Mouse (Mus musculus) midbrain, postnatal 0 days (tissue): ENCODE measurements at regions not wholly inside any gene's neighbourhood (a gene's known extent, or its start where the extent isn't known, plus 50 kb on each side); places are given as distances from the start of the nearest gene placed in this dataset.

ENCODE experiments used
- ATAC-seq: fragments of 200-750 bp; cut with Nextera tagmentation; 2 replicates; pipeline ENCODE4 v1.8.0; 2017; ENCODE audit warnings: moderate number of reproducible peaks, mild to moderate bottlenecking, moderate TSS enrichment, moderate library complexity; ENCODE audit not compliant: low FRiP score
- DNase-seq: peaks from one replicate; pipeline ENCODE4 v3.0.0-alpha.2; 2015; ENCODE audit warnings: low spot score
- H3K27ac ChIP-seq: fragments of 300-500 bp; sonication (generic); 2 replicates; pipeline ENCODE4 v1.5.1; 2014; ENCODE audit warnings: low read depth, mild to moderate bottlenecking, low read length, mixed read lengths
- H3K27me3 ChIP-seq: fragments of 300-500 bp; sonication (generic); 2 replicates; pipeline ENCODE4 v1.6.1; 2014; ENCODE audit warnings: low read length, control low read depth, mixed read lengths; ENCODE audit not compliant: insufficient read depth
- H3K36me3 ChIP-seq: fragments of 300-500 bp; sonication (generic); 2 replicates; pipeline ENCODE4 v1.6.1; 2014; ENCODE audit warnings: low read length, control low read depth, mixed read lengths; ENCODE audit not compliant: insufficient read depth
- H3K4me1 ChIP-seq: fragments of 300-500 bp; sonication (generic); 2 replicates; pipeline ENCODE4 v1.6.1; 2014; ENCODE audit warnings: mild to moderate bottlenecking, control low read depth, antibody characterized with exemption, low read length, mixed read lengths; ENCODE audit not compliant: insufficient read depth
- H3K4me2 ChIP-seq: fragments of 300-500 bp; sonication (generic); 2 replicates; pipeline ENCODE4 v1.6.1; 2014; ENCODE audit warnings: low read depth, mild to moderate bottlenecking, low read length, mixed read lengths; ENCODE audit not compliant: poor library complexity, severe bottlenecking
- H3K4me3 ChIP-seq: fragments of 300-500 bp; sonication (generic); 2 replicates; pipeline ENCODE4 v1.5.1; 2014; ENCODE audit warnings: low read depth, mild to moderate bottlenecking, low read length, moderate library complexity
- H3K9ac ChIP-seq: fragments of 300-500 bp; sonication (generic); replicated peaks from 2 replicates; pipeline ENCODE4 v1.6.1; 2014; ENCODE audit warnings: mild to moderate bottlenecking, low read length, moderate library complexity, mixed read lengths; ENCODE audit not compliant: poor library complexity, severe bottlenecking
- H3K9me3 ChIP-seq: fragments of 300-500 bp; sonication (generic); 2 replicates; pipeline ENCODE4 v1.6.1; 2016; ENCODE audit warnings: low read length, control low read depth
- CTCF ChIP-seq: IDR thresholded peaks from 2 replicates; pipeline ENCODE4 v1.5.1; 2016; ENCODE audit warnings: antibody characterized with exemption, mild to moderate bottlenecking
- whole genome bisulfite sequencing: fragments of 180-500 bp; shearing (Covaris S2); extraction: QIAGEN DNeasy Blood & Tissue Kit; methylation state at CpG from one replicate; pipeline ENCODE4 v1.1.7; 2014; 5-methylcytosine and 5-hydroxymethylcytosine counted together

DNA sequence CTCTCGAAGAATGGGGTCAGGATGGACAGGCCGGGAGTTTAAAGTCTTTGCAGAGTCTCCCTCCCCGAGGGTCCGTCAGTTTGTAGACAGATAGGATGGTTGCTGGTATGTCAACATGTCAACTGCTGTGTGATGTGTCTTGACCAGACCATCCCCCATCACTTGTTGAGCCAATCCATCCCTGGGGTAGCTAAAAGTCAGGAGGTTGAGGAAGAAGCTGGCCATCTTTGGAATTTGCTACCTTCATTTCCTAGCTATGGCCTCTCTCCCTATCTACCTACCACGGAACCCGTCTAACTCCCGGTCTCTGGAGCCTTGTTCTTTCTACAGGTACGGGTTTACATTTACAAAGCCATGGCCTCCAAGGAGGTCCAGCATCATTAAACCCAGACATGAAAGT is 128.0 kb upstream of the Six2 start:
- no peaks in the 10 kb centered on the region for H3K9me3 ChIP-seq
- DNase-seq (no peak), ATAC-seq (no peak)
- H3K4me3 ChIP-seq: no peak overlapping the region
- no peaks in the 10 kb centered on the region for H3K36me3 ChIP-seq
- H3K27me3 ChIP-seq: no peaks in the 10 kb centered on the region
- TF ChIP-seq CTCF: no peak
- 95% methylated on average over 8 of the region's 8 CpGs for WGBS
- no peaks in the 10 kb centered on the region for H3K4me1 ChIP-seq
- no peak overlapping the region for H3K4me2 ChIP-seq
- no peak overlapping the region for H3K27ac ChIP-seq
- H3K9ac ChIP-seq: no peak overlapping the region

- no peak for ATAC-seq
- 58% methylated on average over 5 of the region's 5 CpGs for WGBS
Observed at GRCm38 (mm10) chr17:85808580-85808979, 120.5 kb upstream of the Six2 start.

GRCm38 (mm10) chr17:85805726-85806359 is 117.8 kb upstream of the Six2 start:
- peaks cover 31% of the 10 kb centered on the region for H3K27me3 ChIP-seq
- no peaks in the 10 kb centered on the region for H3K4me1 ChIP-seq
- no peaks in the 10 kb centered on the region for H3K36me3 ChIP-seq
- H3K4me2 ChIP-seq: no peak overlapping the region
- H3K9ac ChIP-seq: no peak overlapping the region
- ATAC-seq (no peak), DNase-seq (no peak)
- H3K4me3 ChIP-seq: no peak overlapping the region
- TF ChIP-seq CTCF: no peak
- WGBS: 40% methylated on average over 13 of the region's 13 CpGs
- H3K9me3 ChIP-seq: no peaks in the 10 kb centered on the region
- H3K27ac ChIP-seq: no peak overlapping the region

More at GRCm38 (mm10) chr17:85808580-85808979, 120.5 kb upstream of the Six2 start:
- Histone ChIP-seq H3K4me2 (no peak overlapping the region), H3K27me3 (peaks cover 16% of the 10 kb centered on the region), H3K36me3 (no peaks in the 10 kb centered on the region), H3K9me3 (no peaks in the 10 kb centered on the region), H3K4me1 (no peaks in the 10 kb centered on the region), H3K4me3 (no peak overlapping the region), H3K27ac (no peak overlapping the region), H3K9ac (no peak overlapping the region)
- no peak for DNase-seq
- no peak for TF ChIP-seq CTCF

DNA sequence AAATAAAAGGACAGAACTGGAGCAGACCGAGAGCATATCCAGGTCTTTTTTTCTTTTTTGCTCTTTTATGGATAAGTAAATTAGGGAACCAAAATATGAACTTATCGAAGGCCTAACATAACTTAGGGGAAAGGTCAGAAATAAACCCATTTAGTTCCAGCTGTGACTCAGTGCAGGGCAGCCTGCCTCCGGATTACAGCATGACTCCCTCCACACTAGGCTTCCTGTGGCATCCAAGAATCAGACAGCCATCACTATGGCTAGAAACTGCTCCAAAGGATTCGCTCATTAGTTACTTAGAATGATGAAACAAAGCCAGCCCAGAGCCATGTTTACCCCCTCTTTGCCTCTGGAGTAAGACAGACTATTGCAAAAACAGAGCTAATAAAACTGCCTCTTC is 116.6 kb upstream of the Six2 start:
- Histone ChIP-seq H3K4me1 (peaks cover 7% of the 10 kb centered on the region; the same call in 1 of the 2 replicates), H3K4me2 (no peak overlapping the region), H3K27me3 (peaks cover 36% of the 10 kb centered on the region), H3K9ac (no peak overlapping the region), H3K27ac (no peak overlapping the region), H3K4me3 (no peak overlapping the region), H3K36me3 (no peaks in the 10 kb centered on the region), H3K9me3 (no peaks in the 10 kb centered on the region)
- ATAC-seq (no peak), DNase-seq (no peak)
- TF ChIP-seq CTCF: no peak
- 52% methylated on average over 4 of the region's 4 CpGs for WGBS

GRCm38 (mm10) chr17:85801734-85802133 is 113.7 kb upstream of the Six2 start:
- DNase-seq (no peak), ATAC-seq (no peak)
- Histone ChIP-seq H3K4me2 (no peak overlapping the region), H3K27me3 (peaks cover 49% of the 10 kb centered on the region), H3K9me3 (no peaks in the 10 kb centered on the region), H3K36me3 (no peaks in the 10 kb centered on the region), H3K4me1 (peaks cover 7% of the 10 kb centered on the region; the same call in 1 of the 2 replicates), H3K9ac (no peak overlapping the region), H3K4me3 (no peak overlapping the region), H3K27ac (no peak overlapping the region)
- 88% methylated on average over 8 of the region's 8 CpGs for WGBS
- TF ChIP-seq CTCF: no peak

DNA sequence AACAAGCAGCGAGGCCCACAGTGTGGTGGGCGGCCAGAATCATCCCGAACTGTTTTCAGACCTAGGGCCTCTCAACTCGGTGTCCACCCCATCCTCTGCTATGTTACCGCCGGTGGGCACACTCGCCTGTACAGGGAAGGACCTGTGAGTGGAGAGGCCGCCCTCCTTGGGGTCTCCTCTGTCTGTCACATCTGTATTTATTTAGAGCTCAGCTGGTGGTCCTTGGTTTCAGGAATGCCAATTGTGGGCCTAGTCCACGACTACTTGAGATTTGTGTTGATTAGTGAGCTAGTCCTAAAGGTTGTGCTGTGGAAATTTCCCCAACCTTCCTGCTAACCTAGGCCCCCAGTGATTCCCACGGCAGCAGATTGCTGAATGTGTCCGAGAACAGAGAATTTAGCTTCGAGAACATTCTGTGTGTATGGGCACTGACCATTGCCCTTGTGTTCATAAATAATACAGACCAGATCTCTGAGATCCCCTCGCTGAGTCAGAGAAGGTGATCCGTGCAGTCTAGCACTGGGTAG is 113.1 kb upstream of the Six2 start:
- Histone ChIP-seq H3K27ac (no peak overlapping the region), H3K4me2 (no peak overlapping the region), H3K4me3 (no peak overlapping the region), H3K36me3 (no peaks in the 10 kb centered on the region), H3K4me1 (peaks cover 7% of the 10 kb centered on the region; the same call in 1 of the 2 replicates), H3K9me3 (no peaks in the 10 kb centered on the region), H3K27me3 (peaks cover 49% of the 10 kb centered on the region), H3K9ac (no peak overlapping the region)
- ATAC-seq (no peak), DNase-seq (no peak)
- no peak for TF ChIP-seq CTCF
- WGBS: 50% methylated on average over 14 of the region's 14 CpGs
